Mouse (Mus musculus): ENCODE results near the gene Txndc17. TPM values are rescaled to one million over a fixed set of nuclear protein-coding genes. Genes with fewer than 3 reads are reported as not detected.

Gene Txndc17
- polyA plus RNA-seq, 1 experiment from 2014 or later = 340 TPM

Other genes starting within 250 kb of the Txndc17 start
- 0.19 and 0.34 TPM in 2 replicates for gene Aipl1, start 170.0 kb upstream of the Txndc17 start, polyA plus RNA-seq (2015; fragmentation: Nextera tagmentation; extraction: Ambion mirVana)
- gene Pimreg, start 165.5 kb upstream of the Txndc17 start, polyA plus RNA-seq (2015; fragmentation: Nextera tagmentation; extraction: Ambion mirVana) = 75.4 and 81.8 TPM in 2 replicates
- gene Pitpnm3, start 71.8 kb upstream of the Txndc17 start, polyA plus RNA-seq (2015; fragmentation: Nextera tagmentation; extraction: Ambion mirVana) = 0.50 and 0.62 TPM in 2 replicates
- gene Gm43951, start 707 bp upstream of the Txndc17 start, polyA plus RNA-seq (2015; fragmentation: Nextera tagmentation; extraction: Ambion mirVana) = 0.20 and 0.21 TPM in 2 replicates
- gene 4933427D14Rik, start 88 bp upstream of the Txndc17 start, polyA plus RNA-seq (2015; fragmentation: Nextera tagmentation; extraction: Ambion mirVana) = 12.7 and 15.2 TPM in 2 replicates
- gene Med31, start 8.0 kb downstream of the Txndc17 start, polyA plus RNA-seq (2015; fragmentation: Nextera tagmentation; extraction: Ambion mirVana) = 33.0 and 34.3 TPM in 2 replicates
- gene Slc13a5, start 59.7 kb downstream of the Txndc17 start, polyA plus RNA-seq (2015; fragmentation: Nextera tagmentation; extraction: Ambion mirVana) = 0.11 and 0.49 TPM in 2 replicates
- gene Xaf1, start 94.1 kb downstream of the Txndc17 start, polyA plus RNA-seq (2015; fragmentation: Nextera tagmentation; extraction: Ambion mirVana) = 4.7 and 4.9 TPM in 2 replicates
- gene Fbxo39, start 106.9 kb downstream of the Txndc17 start, polyA plus RNA-seq (2015; fragmentation: Nextera tagmentation; extraction: Ambion mirVana) = not detected in 2 replicates
- 0.19 and 0.33 TPM in 2 replicates for gene Tekt1, start 154.9 kb downstream of the Txndc17 start, polyA plus RNA-seq (2015; fragmentation: Nextera tagmentation; extraction: Ambion mirVana)
- 41.9 and 45.0 TPM in 2 replicates for gene Smtnl2, start 204.2 kb downstream of the Txndc17 start, polyA plus RNA-seq (2015; fragmentation: Nextera tagmentation; extraction: Ambion mirVana)
- gene Ggt6, start 228.0 kb downstream of the Txndc17 start, polyA plus RNA-seq (2015; fragmentation: Nextera tagmentation; extraction: Ambion mirVana) = 11.5 and 14.4 TPM in 2 replicates
- gene Mybbp1a, start 233.8 kb downstream of the Txndc17 start, polyA plus RNA-seq (2015; fragmentation: Nextera tagmentation; extraction: Ambion mirVana) = 171 and 172 TPM in 2 replicates